Mouse (Mus musculus) ES-E14 (cell line): ENCODE results near the gene Nt5c1a.

ENCODE experiments used
- HCFC1 ChIP-seq: IDR thresholded peaks from 2 replicates; pipeline ENCODE4 v1.6.1; 2012; ENCODE audit warnings: low read length, inconsistent platforms, borderline replicate concordance; ENCODE audit not compliant: insufficient read depth
- ZC3H11A ChIP-seq: IDR thresholded peaks from 2 replicates; pipeline ENCODE4 v1.6.1; 2012; ENCODE audit warnings: low read depth, mild to moderate bottlenecking, inconsistent platforms, low read length, borderline replicate concordance

DNA sequence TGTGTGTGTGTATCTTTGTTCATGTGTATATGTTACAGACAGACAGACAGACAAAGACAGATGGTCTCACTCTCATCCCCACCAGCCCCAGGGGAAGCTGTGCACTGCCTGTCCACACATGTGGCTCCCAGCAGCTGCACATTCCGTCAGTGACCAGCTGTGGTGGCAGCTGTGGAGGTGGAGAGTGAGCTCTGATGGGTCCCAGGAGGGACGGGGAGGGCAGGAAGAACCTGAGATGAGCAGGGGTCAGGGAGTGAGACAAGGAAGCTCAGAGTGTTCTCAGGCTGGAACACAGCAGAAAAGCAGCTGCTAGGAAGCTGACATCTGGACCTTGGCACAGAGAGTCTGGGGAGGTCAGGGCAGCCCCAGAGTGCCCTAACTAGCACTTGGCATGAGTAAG is 27.0 kb downstream of the Nt5c1a start:
- no peak for TF ChIP-seq HCFC1
- no peak for TF ChIP-seq ZC3H11A
